Mouse (Mus musculus) spleen, postnatal 10 days (tissue): Measurements from ENCODE around the gene Dio3.

Experiments used
- DNase-seq, 2 experiments: peaks; one replicate each; pipeline ENCODE4 v3.0.0; 2021 to 2022; ENCODE audit warnings: low spot score in 2 of 2

Gene Dio3

GRCm38 (mm10) chr12:110278853-110279252 is at the start of gene Dio3:
TSS of gene Dio3 (plus strand) at chr12:110279068.
- no peak for DNase-seq

GRCm38 (mm10) chr12:110230296-110230695 is 48.6 kb upstream of the Dio3 start:
- no peak for DNase-seq

GRCm38 (mm10) chr12:110230767-110231166 is 48.1 kb upstream of the Dio3 start:
- DNase-seq, result no peak

GRCm38 (mm10) chr12:110231709-110232600 is 46.9 kb upstream of the Dio3 start:
- no peak for DNase-seq

GRCm38 (mm10) chr12:110235908-110236307 is 43.0 kb upstream of the Dio3 start:
- DNase-seq, result no peak

- no peak for DNase-seq
Observed at GRCm38 (mm10) chr12:110237046-110237445, 41.8 kb upstream of the Dio3 start.

- no peak for DNase-seq
Observed at GRCm38 (mm10) chr12:110239358-110239757, 39.5 kb upstream of the Dio3 start.

- no peak for DNase-seq
Observed at GRCm38 (mm10) chr12:110244581-110244980, 34.3 kb upstream of the Dio3 start.

- DNase-seq, result no peak
Observed at GRCm38 (mm10) chr12:110245461-110245860, 33.4 kb upstream of the Dio3 start.

GRCm38 (mm10) chr12:110252163-110252575 is 26.7 kb upstream of the Dio3 start:
- DNase-seq, result no peak

- DNase-seq, result no peak
Observed at GRCm38 (mm10) chr12:110255731-110256130, 23.1 kb upstream of the Dio3 start.

- no peak for DNase-seq
Observed at GRCm38 (mm10) chr12:110256478-110257220, 22.2 kb upstream of the Dio3 start.

GRCm38 (mm10) chr12:110268226-110268625 is 10.6 kb upstream of the Dio3 start:
- no peak for DNase-seq

- DNase-seq, result no peak
Observed at GRCm38 (mm10) chr12:110269686-110270085, 9.2 kb upstream of the Dio3 start.

GRCm38 (mm10) chr12:110276034-110276433 is 2.8 kb upstream of the Dio3 start:
- no peak for DNase-seq

GRCm38 (mm10) chr12:110277259-110277964 is 1.5 kb upstream of the Dio3 start:
- DNase-seq, result no peak

- no peak for DNase-seq
Observed at GRCm38 (mm10) chr12:110277965-110278307, 932 bp upstream of the Dio3 start.

GRCm38 (mm10) chr12:110280373-110280772 is 1.5 kb downstream of the Dio3 start:
- DNase-seq, result no peak

- no peak for DNase-seq
Observed at GRCm38 (mm10) chr12:110283792-110284191, 4.9 kb downstream of the Dio3 start.

- DNase-seq, result peak in 1 of 2 experiments; percentile 4
Observed at GRCm38 (mm10) chr12:110292816-110293215, 13.9 kb downstream of the Dio3 start.

GRCm38 (mm10) chr12:110294891-110295290 is 16.0 kb downstream of the Dio3 start:
- DNase-seq, result peak in 1 of 2 experiments; percentile 10

GRCm38 (mm10) chr12:110298653-110299052 is 19.8 kb downstream of the Dio3 start:
- DNase-seq, result no peak
